Comparison of ENCODE assay signal across 16 mouse cellular contexts in the genomic region with DNA sequence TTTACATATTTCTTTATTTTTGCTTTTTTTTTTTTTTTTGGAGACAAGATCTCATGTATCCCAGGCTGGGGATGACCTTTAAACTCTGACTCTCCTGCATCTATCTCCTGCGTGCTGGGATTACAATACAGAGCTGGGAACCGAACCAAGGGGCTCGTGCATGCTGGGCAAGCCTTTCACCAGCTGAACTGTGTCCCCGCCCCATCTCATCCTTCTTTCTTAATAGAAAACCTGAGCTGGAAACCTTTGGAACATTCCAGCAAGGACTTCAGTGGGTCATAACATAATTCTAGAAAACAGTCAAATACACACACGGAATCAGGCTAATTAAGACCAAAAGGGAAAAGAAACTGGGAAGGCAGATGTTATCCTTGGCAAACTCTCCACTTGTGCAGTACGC. TPM values are rescaled to one million over a fixed set of nuclear protein-coding genes. Genes with fewer than 3 reads are reported as not detected.
DNase-seq lines count a peak whose midpoint lies in the region; ATAC-seq and TF ChIP-seq lines count a peak whose summit lies in the region.
"Had no signal": no experiment of that assay in that cellular context is flagged by ENCODE, and none has a peak within 500 bp of the region (broad histone marks: within the 10 kb centered on the region; RNA-seq: fewer than 3 reads in every experiment).

No protein-coding gene starts in this region.

- H3K9ac ChIP-seq in kidney, embryonic 15.5 days = no peak overlapping the region
- H3K9ac ChIP-seq: liver, postnatal 0 days; midbrain, embryonic 12.5 days had no signal

- no peaks in the 10 kb centered on the region for H3K36me3 ChIP-seq in kidney, embryonic 15.5 days
- no peaks in the 10 kb centered on the region for H3K36me3 ChIP-seq in small intestine, adult 2 months (ENCODE audit: control insufficient read depth, insufficient read depth, low read length)
- H3K36me3 ChIP-seq: heart, embryonic 10.5 days; midbrain, embryonic 12.5 days had no signal

- H3K27ac ChIP-seq in kidney, embryonic 15.5 days = no peak overlapping the region
- peak overlapping the region; percentile 46; the same call in 1 of the 2 replicates for H3K27ac ChIP-seq in small intestine, adult 2 months (ENCODE audit: insufficient read depth, low read depth, low read length)
- H3K27ac ChIP-seq: midbrain, embryonic 12.5 days had no signal

- ATAC-seq in kidney, embryonic 15.5 days (replicated peaks; ENCODE audit: low FRiP score) = no peak
- ATAC-seq in erythroblast, adult 5-6 weeks (replicated peaks; ENCODE audit: low FRiP score, poor library complexity, severe bottlenecking) = no peak
- no peak for ATAC-seq in CD4-positive, CD25-positive, alpha-beta regulatory T cell, adult 4 months
- ATAC-seq: forebrain, embryonic 16.5 days; hindbrain, embryonic 16.5 days; liver, postnatal 0 days had no signal

- peaks cover 42% of the 10 kb centered on the region for H3K4me1 ChIP-seq in kidney, embryonic 15.5 days
- peaks cover 32% of the 10 kb centered on the region for H3K4me1 ChIP-seq in small intestine, adult 2 months (ENCODE audit: control insufficient read depth, insufficient read depth, insufficient read length, low read length)

- 59% methylated on average over 6 of the region's 6 CpGs for WGBS in kidney, embryonic 15.5 days
- WGBS in small intestine, adult 2 months = 38% methylated on average over 6 of the region's 6 CpGs

- no peaks in the 10 kb centered on the region for H3K27me3 ChIP-seq in kidney, embryonic 15.5 days
- H3K27me3 ChIP-seq in small intestine, adult 2 months (ENCODE audit: control insufficient read depth, insufficient read depth, low read length) = no peaks in the 10 kb centered on the region

- TF ChIP-seq POLR2A in small intestine, adult 2 months (IDR thresholded peaks at IDR 0.05; ENCODE audit: low read depth, low read length) = no peak

- peak; percentile 3 to 32 for DNase-seq in adrenal gland, adult (ENCODE audit: inconsistent age in 2 of 2, low spot score in 1 of 2)
- no peak for DNase-seq in adrenal gland, postnatal 4 days (ENCODE audit: low spot score in 2 of 2)
- peak; percentile 47 for DNase-seq in kidney, adult 11 months
- peak; percentile 55 for DNase-seq in NIH3T3 (ENCODE audit: low read depth)
- DNase-seq: cerebellum, adult 2 months; gastrocnemius, postnatal 36 days; liver, postnatal 0 days; lung, postnatal 10 days had no signal

- no peak for TF ChIP-seq CTCF in small intestine, adult 2 months (IDR thresholded peaks at IDR 0.05; ENCODE audit: extremely low read depth, insufficient read length, insufficient replicate concordance, low read depth, low read length)

- H3K9me3 ChIP-seq in kidney, embryonic 15.5 days (replicated peaks) = 0 out of 2 replicates have a peak, but pooled peaks cover 2% of the 10 kb centered on the region
- H3K9me3 ChIP-seq: heart, embryonic 10.5 days; midbrain, embryonic 12.5 days had no signal

- no peak overlapping the region for H3K4me3 ChIP-seq in kidney, embryonic 15.5 days (replicated peaks)
- no peak overlapping the region for H3K4me3 ChIP-seq in small intestine, adult 2 months (ENCODE audit: low read depth, low read length)
- H3K4me3 ChIP-seq: midbrain, embryonic 12.5 days had no signal

- H3K4me2 ChIP-seq in kidney, embryonic 15.5 days = no peak overlapping the region
- H3K4me2 ChIP-seq: midbrain, embryonic 12.5 days had no signal

RNA-seq across cellular contexts. Expression of gene Atp2a2, which starts 10.0 kb away (rescaled TPM):
- total RNA-seq in adrenal gland, postnatal 4 days (2021) = 100 to 1,000 TPM; 190 to 196 TPM
- polyA plus RNA-seq in kidney, embryonic 15.5 days (2015; fragmentation: Nextera tagmentation; extraction: Ambion mirVana) = 37.3 and 37.8 TPM in 2 replicates
- 47.2 and 60.1 TPM in 2 replicates for polyA plus RNA-seq in small intestine, adult 2 months (2012; rRNA removed)
- 20.2 and 37.4 TPM in 2 replicates for total RNA-seq in erythroblast, adult 5-6 weeks (2015; ENCODE audit: low replicate concordance)
- total RNA-seq in erythroblast, adult 5-6 weeks (2017; ENCODE audit: low replicate concordance) = 38.8 and 71.8 TPM in 2 replicates
- polyA plus RNA-seq in CD4-positive, CD25-positive, alpha-beta regulatory T cell, adult 4 months (2017; shearing (Covaris generic)) = 10 to 100 TPM in 1 of 2 experiments, 1 to 10 TPM in 1; 10.0 to 14.8 TPM

Comparison
In these comparisons a context has a peak if more than half of its experiments do, and no peak if none do; other contexts are left out.
1. DNase-seq: peak in adrenal gland, adult (2 of 2), kidney, adult 11 months (single experiment) and NIH3T3 (single experiment); none in adrenal gland, postnatal 4 days (0 of 2).